Mouse (Mus musculus): ENCODE data around the gene Hist1h3h.

GRCm38 (mm10) chr13:21722373-21722925 is 5.0 kb downstream of the Hist1h3h start:
- TF ChIP-seq CTCF (conservative IDR thresholded peaks at IDR 0.05; ENCODE audit: insufficient read depth, insufficient read length, low read depth, low read length) (no peak), POLR2A (IDR thresholded peaks at IDR 0.05; ENCODE audit: low read depth, low read length) (no peak)
